Mouse (Mus musculus) right cerebral cortex, adult 2 months (tissue): Measurements from ENCODE around the gene Abca9.

Experiments used
- DNase-seq, 2 experiments: peaks; one replicate each; pipeline ENCODE4 v3.0.0; 2021 to 2022; ENCODE audit warnings: low spot score in 2 of 2

Abca9 gene

DNA sequence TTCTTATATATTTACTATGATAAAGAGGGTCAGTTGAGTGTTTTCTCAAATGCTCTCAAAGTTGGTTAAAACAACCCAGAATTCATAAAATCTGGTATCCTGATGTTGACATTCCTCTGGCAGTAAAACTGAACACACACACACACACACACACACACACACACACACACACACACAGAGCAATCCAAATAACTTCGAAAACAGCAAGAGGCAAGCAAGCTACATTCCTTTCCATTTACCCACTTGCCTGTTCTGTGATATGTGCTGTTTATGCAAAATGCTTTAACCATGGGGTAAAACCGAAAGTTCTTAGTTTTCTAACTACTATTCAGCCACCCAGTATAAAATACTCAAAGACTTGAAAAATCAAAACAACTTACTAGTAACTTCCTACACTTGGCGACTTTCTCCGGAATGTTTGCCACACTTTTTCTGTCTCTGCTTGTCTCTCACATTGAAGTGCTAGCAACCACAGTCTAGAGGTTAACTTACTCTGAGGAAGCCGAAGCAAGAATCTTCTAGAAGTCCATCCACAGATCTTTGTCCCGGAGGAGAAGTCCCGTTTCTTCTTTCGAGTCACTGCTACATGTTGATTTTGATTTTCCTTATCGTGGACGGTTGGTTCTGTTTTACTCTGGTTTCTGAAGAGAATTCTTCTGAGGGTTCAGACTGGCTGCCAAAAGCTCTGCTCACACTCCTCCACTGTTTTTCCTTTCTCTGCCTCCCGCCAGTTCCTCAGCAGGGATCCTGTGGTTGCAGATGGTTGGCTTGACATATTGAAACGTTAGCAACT, at the start of gene Abca9:
Gene Abca9, minus strand, starts transcription at position 738 of the 793 bp plus-strand sequence.
- peak; percentile 47 to 56 for DNase-seq

DNA sequence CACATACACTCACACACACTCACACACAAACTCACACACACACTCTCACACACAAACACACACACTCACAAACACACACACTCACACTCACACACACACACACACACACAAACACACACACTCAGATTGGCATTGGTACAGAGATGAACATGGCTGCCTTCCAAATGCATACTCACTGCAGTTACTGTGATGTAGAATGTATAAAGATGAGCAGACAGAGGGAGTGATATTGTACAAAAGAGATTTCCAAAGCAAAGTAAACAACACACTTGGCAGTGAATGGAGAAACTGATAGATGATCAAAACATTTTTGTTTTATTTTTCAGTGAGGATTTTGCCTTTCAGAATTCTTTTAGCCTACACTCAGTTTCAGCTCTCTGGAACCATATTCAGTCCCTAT, 49.1 kb upstream of the Abca9 start:
- DNase-seq = no peak

DNA sequence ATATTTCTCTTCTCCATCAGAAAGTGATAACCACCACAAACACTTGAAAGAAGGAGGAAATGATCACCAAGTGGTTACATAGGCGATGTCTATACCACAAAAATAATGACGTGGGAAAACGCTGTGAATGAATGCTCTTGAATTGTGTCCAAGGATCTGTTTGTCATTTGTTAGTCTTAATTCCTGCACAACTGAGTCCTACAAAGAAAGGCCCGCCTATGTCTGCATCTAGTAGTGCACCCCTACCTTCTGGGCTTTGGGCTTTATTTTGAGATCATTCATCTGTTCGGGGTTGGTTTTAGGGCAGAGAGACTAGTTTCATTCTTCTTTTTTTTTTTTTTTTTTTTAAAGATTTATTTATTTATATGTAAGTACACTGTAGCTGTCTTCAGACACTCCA, 35.9 kb upstream of the Abca9 start:
- DNase-seq = no peak

DNA sequence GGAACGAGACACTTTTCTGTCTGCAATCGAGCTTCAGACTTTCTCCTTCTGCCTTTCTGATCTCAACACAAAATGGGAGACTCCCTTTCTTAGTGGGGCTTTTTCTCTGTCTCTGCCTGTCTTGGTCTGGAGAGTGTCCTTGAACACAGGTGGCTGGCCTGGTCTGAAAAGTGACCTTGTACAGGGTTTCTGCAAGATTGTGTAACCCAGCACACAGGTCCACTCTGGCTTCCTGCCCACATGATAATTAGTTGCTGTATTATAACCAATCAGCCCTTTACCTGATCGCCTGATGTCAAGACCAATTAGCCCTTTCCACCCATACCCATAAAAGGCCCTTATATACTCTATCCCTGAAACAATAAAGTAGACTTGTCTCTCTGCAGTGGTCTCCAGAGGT, 30.9 kb upstream of the Abca9 start:
- DNase-seq = no peak

DNA sequence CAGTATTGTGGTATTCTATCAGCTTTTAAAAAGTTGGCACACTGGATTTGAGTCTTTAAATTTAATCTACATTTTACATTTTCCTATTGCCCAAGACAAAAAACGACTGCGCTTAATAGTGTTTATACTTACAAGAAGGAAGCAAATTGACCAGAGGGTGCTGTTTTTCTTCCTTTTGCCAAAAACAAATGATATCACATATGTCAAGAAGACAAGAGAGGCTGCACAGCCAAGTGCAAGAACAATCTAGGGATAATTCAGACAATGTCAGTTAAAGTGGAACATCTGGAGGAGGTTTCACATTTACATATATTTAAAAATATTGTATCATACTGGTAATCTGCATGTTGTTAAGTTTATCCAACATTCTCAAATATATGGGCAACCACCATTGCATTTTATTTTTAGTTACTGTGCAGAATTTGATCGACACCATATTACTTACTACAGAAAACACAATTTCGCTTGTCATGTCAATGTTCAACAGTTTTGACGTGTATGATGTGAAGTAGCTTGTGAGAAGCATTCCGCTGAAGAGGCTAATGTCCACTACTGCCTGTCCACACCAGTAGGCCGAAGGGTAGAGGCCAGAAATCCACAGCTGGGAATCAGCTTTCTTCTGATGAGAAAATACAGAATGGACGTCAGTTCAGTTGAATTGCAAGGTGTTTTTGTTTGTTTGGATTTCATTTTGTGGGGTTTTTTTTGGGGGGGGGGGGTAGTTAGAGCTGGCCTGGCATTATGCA, 28.7 kb upstream of the Abca9 start:
- DNase-seq = no peak

DNA sequence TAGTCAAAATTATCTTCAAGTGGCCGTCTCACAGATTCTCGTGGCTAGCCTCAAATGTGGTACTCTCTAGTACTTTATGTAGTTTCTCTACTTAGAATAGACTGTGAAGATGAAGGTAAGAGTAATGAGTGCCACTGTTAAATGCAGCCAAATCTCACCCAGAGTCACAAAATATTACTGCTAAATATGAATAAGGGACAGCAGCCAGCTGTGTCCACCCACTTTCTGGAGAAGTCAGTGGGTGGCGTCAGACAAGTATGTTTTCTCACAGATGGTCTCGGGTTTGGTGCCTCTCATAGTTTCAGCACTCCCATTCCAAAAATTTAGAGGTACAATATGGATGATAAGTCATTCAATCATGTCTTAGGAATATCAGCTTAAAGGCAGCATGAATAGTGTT, 27.3 kb upstream of the Abca9 start:
- peak; percentile 19 to 27 for DNase-seq

DNA sequence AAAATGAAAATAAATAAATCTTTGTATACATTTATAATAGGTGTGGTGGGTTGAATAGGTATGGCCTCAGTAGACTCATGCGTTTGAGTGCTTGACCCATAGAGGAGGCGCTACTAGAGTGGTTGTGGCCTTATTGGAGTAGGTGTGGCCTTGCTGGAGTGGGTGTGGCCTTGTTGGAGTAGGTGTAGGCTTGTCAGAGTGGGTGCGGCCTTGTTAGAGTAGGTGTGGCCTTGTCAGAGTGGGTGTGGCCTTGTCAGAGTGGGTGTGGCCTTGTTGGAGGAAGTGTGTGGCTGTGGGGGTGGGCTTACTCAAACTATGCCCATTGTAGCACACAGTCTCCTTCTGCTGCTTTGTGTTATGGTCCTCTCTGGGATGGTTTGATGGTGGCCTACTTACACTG, 3.2 kb upstream of the Abca9 start:
- DNase-seq = no peak

DNA sequence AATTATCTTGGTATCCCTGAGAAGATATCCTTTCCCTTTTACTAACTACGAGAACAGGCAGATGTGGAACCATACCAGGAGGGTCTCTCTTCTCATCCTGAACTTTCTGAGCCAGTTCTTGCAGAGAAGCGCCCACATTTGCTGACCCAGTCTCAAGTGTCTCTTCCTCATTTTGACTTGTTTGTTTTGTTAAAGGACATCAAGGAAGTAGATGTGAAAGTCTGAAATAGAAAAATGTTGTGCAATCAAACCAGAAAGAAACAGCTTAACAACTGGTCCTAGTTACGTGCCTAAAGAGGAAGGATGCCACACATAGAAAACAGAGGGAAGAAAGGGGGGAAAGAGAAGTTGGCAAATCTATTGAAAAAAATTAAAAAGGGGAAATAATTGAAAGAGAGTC, 2.2 kb downstream of the Abca9 start:
- DNase-seq = no peak

DNA sequence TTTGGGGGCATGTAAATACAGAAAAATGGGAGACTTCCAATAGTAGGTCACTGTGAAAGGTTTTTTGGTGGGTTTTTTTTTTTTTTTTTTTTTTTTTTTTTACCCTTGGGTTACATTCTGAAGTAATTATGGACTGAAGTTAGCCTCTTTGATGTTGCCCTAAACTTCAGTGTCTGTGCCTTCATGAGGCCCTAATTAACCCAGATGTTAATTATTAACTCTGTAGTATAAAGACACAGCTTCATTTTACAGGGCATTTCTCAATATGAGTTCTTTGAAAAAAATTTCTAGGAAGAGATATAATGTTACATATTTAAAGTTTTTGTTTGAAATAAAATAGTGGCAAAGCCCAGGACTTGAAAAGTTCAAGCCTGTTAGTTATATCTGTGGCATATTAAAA, 2.6 kb downstream of the Abca9 start:
- DNase-seq = no peak

DNA sequence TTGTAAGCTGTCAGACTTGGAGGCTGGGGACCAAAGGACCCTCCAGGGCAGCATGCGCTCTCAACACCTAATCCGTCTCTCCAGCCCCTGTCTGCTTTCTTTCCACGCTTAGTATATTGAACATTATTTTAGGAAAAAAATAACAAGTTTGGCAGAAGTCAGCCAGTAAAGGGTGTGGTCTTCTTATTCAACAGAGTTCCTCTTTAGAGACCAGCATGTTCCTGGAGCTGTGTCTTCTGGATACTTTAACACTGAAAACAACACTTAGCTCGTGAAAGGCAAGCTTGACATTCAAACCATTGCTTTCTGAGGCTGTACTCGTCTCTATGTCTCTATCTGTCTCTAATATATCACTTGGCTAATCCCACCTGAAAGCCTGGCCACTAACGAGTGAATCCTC, 10.9 kb downstream of the Abca9 start:
- DNase-seq = no peak

DNA sequence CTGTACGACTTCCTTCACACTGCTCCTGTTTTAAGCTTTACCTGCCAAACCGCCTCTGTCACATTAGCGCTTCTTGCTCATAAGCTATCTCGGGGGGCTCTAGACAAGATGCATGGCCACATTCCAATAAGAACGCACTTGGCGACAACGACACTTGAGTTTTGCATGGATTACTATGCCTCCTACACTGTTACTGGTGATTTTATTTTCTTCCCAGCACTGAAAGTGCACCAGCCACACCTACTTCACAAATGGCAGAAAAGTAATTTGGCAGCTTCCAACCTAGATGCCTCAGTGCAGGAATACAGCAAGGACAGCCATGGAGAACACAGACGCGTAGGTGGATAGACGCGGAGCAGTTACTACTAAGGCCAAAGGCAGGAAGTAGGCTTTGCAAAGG, 12.0 kb downstream of the Abca9 start:
- DNase-seq = peak; percentile 18 to 48

DNA sequence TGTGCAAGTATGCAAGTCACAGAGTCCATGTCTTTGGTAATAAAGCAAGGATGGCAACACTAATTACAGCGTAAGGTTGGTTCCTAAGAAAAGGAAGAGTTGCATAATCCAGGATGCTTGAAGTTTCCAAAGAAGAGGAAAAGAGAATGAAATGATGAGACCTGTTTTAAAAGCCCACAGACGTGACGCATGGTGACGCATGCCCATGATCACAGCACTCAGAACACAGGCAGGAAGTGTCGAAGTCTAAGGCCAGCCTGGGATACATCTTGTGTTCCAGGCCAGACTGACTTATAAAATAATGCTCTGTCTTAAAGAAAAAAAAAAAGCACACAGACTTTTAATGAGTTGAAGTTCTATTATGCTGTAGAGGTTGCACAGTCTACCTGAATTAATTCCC, 20.4 kb downstream of the Abca9 start:
- no peak for DNase-seq

DNA sequence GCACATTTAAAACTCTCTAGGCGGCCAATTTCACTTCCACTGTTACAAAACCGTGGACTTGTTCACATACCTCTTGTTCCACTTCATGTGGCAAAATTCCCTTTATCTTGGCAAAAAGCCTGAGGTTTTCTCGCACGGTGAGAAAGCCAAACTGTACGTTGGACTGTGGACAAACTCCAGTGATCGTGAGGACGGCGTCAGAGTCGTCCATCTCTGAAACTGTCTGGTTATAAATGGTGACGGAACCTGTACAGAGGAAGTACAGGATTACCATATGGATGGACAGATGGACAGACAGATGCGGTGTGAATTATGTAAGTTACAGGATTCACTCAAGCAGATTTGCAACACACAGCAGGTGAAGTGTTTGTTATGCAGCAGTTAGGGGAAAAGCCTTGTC, 22.6 kb downstream of the Abca9 start:
- DNase-seq = no peak

DNA sequence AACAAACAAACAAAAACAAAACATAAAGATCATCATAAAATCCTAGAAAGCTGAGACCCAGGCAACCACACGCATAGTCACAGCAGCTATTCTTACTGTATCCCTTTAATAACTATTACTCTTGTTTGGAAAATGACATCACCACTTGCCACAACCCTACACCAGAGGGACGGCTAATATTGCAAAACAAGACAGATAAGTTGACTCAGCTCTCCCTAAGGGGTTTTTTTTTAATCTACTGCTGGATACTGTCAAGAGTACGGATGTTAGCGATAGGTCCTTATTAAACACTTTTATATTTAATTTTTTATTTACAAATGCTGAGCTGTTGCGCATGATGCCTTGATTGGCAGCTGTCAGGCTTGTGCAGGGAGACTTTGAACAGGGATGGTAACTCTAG, 37.2 kb downstream of the Abca9 start:
- DNase-seq = no peak

DNA sequence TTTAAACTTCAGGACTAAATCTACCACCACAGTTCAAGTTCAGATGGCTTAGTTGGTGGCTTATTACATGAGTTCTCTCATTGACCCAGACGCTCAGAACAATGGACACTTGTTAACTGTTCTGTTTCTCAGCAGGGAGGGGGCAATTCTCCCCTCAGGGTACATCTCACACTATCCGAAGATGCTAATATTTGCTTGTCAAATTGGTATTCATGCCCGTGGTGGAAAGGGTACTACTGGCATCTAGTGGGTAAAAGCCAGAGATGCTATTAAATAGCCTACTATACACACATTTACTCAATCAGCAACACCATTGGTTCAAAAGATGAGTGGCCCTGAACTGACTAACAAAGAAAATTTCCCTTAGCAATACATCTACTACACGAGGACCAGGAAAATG, 56.9 kb downstream of the Abca9 start:
- peak in 1 of 2 experiments; percentile 11 for DNase-seq

DNA sequence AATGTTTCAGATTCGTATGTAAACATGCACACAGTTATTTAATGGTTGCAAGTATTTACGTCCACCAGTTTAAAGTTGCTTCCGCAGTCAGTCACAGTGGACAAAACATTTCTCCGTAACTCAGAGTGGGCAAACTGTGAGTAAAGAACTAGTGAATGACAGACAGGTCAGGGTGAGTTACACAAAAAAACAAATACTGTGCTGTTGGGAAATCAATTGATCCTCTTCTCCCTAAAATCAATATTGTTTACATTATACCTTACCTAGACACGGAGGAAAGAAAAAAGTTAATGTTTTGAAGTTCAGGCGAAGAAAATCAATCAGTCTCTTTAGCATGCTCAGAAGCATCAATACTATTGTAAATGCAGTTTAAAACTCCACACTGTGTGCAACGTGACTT, 66.6 kb downstream of the Abca9 start:
- DNase-seq = no peak

DNA sequence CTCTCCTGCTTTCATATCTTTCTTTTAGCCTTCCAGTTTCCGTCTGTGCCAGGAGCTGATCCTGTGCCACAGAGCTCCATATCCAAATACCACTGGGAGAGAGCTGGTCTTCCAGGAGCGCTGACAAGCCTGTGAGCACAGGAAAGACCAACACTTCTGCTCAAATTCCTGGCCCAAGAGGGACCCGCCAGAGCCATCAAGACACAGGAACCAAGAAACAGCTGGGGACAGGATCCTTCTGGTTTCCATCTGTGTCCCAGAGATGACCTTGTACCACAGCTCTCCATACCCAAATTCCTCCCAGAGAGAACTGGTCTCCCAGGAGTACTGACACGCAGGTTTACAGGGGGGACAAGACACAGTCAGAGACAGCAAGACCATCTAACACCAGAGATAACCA, 69.1 kb downstream of the Abca9 start:
- DNase-seq = no peak

DNA sequence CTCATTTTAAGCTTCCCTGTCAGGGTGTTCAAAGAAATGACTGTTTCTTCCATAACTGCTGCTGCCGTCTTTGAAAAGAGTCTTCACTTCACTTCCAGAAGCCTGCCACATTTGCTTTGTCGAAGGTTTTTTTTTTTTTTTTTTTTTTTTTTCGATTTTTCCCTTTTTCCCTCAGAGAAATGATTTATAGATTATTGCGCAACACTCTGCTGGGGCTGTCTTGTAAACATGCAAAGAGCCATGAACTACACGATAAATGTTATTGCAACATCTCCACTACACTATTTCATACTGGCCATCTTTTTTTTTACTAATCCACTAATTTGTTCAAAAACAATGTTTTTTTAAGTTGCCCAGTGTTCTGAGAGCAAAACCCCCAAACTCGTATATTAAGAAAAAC, 70.5 kb downstream of the Abca9 start:
- DNase-seq = no peak

DNA sequence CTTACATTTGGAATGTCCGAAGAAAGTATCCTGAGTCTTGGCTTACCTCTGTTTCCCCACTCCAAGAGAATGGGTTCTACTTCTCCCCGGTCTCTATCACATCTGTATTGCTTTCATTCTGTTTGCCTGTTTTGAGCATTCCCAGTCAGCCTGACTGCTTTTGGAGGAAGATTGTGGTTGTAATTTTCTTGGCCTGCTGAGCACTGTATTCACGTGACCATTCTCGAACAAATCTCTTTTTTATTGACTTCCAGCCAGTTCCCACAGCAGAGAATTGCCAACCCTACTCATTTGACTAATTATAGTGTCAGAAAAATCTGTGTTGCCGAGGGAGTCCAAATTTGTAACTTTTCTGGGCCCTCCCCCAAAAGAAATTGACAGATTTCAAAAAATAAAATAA, 72.1 kb downstream of the Abca9 start, which contains the start of gene Abca8a:
Gene Abca8a, minus strand, starts transcription at position 121 of the 400 bp plus-strand sequence.
- DNase-seq = peak in 1 of 2 experiments; percentile 3

DNA sequence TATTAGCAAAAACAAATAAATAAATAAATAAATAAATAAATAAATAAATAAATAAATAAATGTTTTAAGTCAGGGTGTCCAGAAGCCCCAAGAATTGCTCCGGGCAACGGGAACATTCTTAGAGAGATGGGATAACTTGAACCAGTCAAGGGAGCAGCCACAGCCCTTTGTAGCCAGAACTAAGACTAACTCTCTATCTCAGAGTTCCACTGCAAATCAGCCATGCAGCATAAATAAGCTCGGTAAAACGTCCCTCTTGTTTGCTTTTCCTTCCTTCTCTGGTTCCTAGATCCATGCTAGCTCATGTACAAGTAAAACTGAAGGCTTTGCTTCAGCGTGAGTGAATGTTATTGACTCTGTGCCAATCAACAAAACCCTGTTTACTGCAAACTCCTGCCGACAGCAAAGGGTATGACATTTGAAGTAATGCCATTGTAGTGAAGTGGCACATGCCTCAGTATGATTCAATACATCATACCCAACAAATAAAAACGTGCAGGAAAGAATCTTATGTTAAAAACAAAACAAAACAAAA, 73.1 kb downstream of the Abca9 start:
- no peak for DNase-seq

DNA sequence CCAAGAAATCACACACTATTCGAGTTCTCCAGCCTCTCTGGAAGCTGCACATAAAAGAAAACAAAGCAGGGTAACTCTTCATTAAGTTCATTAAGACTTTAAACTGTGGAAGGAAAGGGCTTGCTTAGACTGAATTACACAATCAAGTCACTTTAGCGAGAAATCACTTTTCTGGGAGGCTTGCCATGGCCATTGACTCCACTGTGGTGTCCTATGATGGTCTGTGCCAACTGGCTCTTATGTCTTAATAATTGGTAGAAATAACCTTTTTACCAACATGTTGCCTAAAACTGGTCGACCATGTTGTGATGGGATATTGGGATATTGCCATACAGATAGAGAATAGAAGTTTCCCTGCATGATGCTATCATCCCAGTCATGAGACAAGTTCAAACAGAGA, 73.8 kb downstream of the Abca9 start:
- DNase-seq = no peak

DNA sequence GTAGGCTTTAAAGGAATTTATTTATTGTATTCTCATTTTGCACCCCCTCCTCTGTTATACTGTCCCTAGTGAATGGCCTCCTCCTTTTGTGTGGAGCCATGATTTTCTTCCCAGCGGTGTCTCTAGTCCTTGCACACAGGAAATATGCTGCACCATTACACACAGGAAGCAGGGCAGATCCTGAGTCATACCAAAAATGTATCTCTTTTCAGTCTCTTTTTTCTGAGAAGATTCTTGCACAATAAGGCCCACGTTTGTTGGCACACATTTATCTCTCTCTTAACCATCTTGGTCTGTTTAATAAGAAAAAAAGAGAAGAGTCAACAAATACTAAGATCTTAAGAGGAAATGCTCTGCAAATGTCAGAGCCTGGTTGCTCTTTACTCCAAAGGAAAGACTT, 76.7 kb downstream of the Abca9 start:
- no peak for DNase-seq

DNA sequence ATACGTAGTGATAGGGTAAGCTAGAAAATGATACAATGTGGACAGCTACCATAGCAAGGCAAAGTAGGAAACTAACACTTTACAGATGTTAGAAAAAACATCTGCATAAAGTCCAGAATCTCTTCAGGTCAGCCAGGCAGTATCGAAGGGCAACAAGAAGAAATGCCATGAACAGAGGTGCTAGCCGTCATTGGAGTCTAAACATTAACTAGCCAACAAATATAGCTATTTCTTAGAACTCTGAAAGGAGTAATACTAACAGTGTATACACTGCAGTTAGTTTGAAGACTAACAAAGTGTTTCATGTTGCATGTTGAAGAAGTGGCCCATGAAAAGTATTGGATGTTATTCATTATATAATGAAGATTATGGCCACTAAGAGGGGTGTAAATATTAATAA, 95.8 kb downstream of the Abca9 start:
- DNase-seq = no peak
